Mouse (Mus musculus) stomach, postnatal 0 days (tissue): ENCODE results near the gene Srpk1. TPM values are rescaled to one million over a fixed set of nuclear protein-coding genes. Genes with fewer than 3 reads are reported as not detected.

ENCODE experiments used
- ATAC-seq: fragments of 200-750 bp; cut with Nextera tagmentation; 2 replicates; pipeline ENCODE4 v1.8.0; 2017; ENCODE audit not compliant: low FRiP score, low TSS enrichment
- DNase-seq: peaks from one replicate; pipeline ENCODE4 v3.0.0-alpha.2; 2016; ENCODE audit warnings: low spot score
- H3K27ac ChIP-seq: fragments of 300-500 bp; sonication (generic); replicated peaks from 2 replicates; pipeline ENCODE4 v1.5.1; 2014; ENCODE audit warnings: mild to moderate bottlenecking, control low read depth
- H3K27me3 ChIP-seq: fragments of 300-500 bp; sonication (generic); 2 replicates; pipeline ENCODE4 v1.6.1; 2014; ENCODE audit warnings: low read length; ENCODE audit not compliant: control insufficient read depth, insufficient read depth
- H3K36me3 ChIP-seq: fragments of 300-500 bp; sonication (generic); 2 replicates; pipeline ENCODE4 v1.6.1; 2014; ENCODE audit warnings: low read length, mixed read lengths; ENCODE audit not compliant: control insufficient read depth, insufficient read depth
- H3K4me1 ChIP-seq: fragments of 300-500 bp; sonication (generic); replicated peaks from 2 replicates; pipeline ENCODE4 v1.6.1; 2014; ENCODE audit warnings: antibody characterized with exemption; ENCODE audit not compliant: control insufficient read depth, insufficient read depth
- H3K4me2 ChIP-seq: fragments of 300-500 bp; sonication (generic); replicated peaks from 2 replicates; pipeline ENCODE4 v1.6.1; 2014; ENCODE audit warnings: low read depth, mild to moderate bottlenecking, control low read depth, moderate library complexity
- H3K4me3 ChIP-seq: fragments of 300-500 bp; sonication (generic); 2 replicates; pipeline ENCODE4 v1.5.1; 2014; ENCODE audit warnings: low read depth, low read length, control low read depth
- H3K9ac ChIP-seq: fragments of 300-500 bp; sonication (generic); 2 replicates; pipeline ENCODE4 v1.6.1; 2014; ENCODE audit warnings: mild to moderate bottlenecking, low read length, control low read depth, mixed read lengths
- H3K9me3 ChIP-seq: fragments of 300-500 bp; sonication (generic); 2 replicates; pipeline ENCODE4 v1.6.1; 2016; ENCODE audit warnings: low read length; ENCODE audit not compliant: control insufficient read depth
- CTCF ChIP-seq: IDR thresholded peaks from 2 replicates; pipeline ENCODE4 v1.5.1; 2016; ENCODE audit warnings: antibody characterized with exemption, low read depth, mild to moderate bottlenecking, moderate library complexity
- EP300 ChIP-seq: optimal IDR thresholded peaks from 2 replicates; pipeline ENCODE3; 2016; ENCODE audit warnings: antibody characterized with exemption
- WGBS: fragments of 180-500 bp; shearing (Covaris S2); extraction: QIAGEN DNeasy Blood & Tissue Kit; methylation state at CpG from one replicate; pipeline ENCODE4 v1.1.7; 2014; 5-methylcytosine and 5-hydroxymethylcytosine counted together
- polyA plus RNA-seq: library from polyadenylated mRNA; unstranded; fragments of >200 nt; fragmentation: Nextera tagmentation; extraction: Ambion mirVana; gene quantifications from 2 replicates; pipeline ENCODE4 v1.2.1, GENCODE M21; 2015

Gene Srpk1
- polyA plus RNA-seq, 1 experiment from 2014 or later, result 103 TPM

DNA sequence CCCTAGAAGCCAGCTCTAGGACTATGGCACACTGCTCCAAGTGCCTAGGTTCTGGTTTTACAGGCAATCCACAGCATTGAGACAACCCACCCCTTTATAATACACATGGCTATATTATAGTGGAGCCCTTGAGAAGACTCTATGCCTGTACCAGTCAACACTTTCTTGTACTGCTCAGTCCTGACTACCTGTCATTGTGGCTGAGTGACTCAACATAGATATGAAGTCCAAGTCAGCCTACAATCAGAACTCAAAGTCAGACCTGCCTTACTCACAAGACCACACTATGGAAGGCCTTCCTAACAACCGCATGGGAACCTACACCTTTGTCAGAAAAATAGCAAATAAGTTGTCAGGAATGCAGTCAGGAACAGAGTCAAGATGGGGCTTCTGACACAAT lies 3.7 kb downstream of the Srpk1 start:
- Histone ChIP-seq H3K9me3 (no peaks in the 10 kb centered on the region), H3K36me3 (no peaks in the 10 kb centered on the region), H3K4me2 (no peak overlapping the region), H3K27me3 (no peaks in the 10 kb centered on the region), H3K4me1 (peaks cover 2% of the 10 kb centered on the region; the same call in 1 of the 2 replicates), H3K27ac (no peak overlapping the region), H3K9ac (no peak overlapping the region), H3K4me3 (no peak overlapping the region)
- no peak for DNase-seq
- TF ChIP-seq EP300, result no peak
- 82% methylated on average over 1 of the region's 1 CpGs for WGBS
- peak; percentile 26; the same call in 1 of the 2 replicates for ATAC-seq

DNA sequence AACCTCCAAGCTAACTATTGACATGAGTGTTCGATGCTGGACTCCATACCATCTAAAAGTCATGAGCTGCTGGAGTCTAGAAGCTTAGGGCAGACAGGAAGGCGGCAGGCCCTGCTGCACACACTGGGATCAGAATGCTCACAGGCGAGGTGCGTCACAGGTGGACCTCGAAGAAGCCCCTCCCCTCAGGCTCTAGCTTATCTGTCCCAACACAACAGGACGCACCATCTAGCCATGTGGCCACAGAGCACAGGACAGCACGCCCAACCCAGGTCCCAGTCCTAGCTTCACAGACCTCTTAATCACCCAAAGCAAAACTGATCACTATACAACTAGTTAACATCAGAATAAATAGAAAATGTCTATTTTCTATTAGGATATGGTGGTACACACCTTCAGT lies 4.4 kb downstream of the Srpk1 start:
- H3K4me1 ChIP-seq, result peaks cover 2% of the 10 kb centered on the region; the same call in 1 of the 2 replicates
- H3K27ac ChIP-seq, result no peak overlapping the region
- H3K27me3 ChIP-seq, result no peaks in the 10 kb centered on the region
- H3K4me3 ChIP-seq, result no peak overlapping the region
- H3K4me2 ChIP-seq, result no peak overlapping the region
- ATAC-seq (0 out of 2 replicates have a peak, but pooled peaks have one; percentile 25), DNase-seq (peak; percentile 41)
- TF ChIP-seq EP300 (no peak), CTCF (no peak)
- WGBS, result 66% methylated on average over 7 of the region's 7 CpGs
- H3K36me3 ChIP-seq, result no peaks in the 10 kb centered on the region
- H3K9me3 ChIP-seq, result no peaks in the 10 kb centered on the region
- H3K9ac ChIP-seq, result no peak overlapping the region

DNA sequence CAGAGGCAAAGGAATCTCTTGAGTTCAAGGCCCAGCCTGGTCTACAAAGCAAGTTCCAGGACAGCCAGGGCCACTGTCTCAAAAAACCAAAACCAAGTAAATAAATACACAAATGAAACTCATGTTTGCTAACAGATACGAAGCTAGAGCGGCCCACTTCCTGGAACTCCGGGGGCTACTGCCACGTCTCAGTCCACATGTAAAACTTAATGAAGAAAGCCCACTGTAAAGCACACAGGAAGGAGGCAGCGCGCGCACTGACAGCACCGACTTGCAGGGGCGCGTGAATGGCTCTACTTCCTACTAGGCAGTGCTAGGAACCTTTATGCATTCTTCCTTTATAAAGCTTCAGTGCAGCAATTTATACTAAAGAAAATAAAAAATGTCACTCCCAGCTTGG lies 4.9 kb downstream of the Srpk1 start:
- Histone ChIP-seq H3K9me3 (no peaks in the 10 kb centered on the region), H3K4me3 (no peak overlapping the region), H3K9ac (no peak overlapping the region), H3K27me3 (no peaks in the 10 kb centered on the region), H3K36me3 (no peaks in the 10 kb centered on the region), H3K27ac (no peak overlapping the region; the same call in 1 of the 2 replicates), H3K4me1 (peaks cover 2% of the 10 kb centered on the region; the same call in 1 of the 2 replicates), H3K4me2 (no peak overlapping the region)
- TF ChIP-seq EP300 (no peak), CTCF (no peak)
- no peak for DNase-seq
- ATAC-seq, result no peak
- WGBS, result 83% methylated on average over 10 of the region's 10 CpGs

GRCm38 (mm10) chr17:28615332-28615731 lies 7.2 kb downstream of the Srpk1 start:
- 86% methylated on average over 4 of the region's 4 CpGs for WGBS
- Histone ChIP-seq H3K9ac (no peak overlapping the region), H3K36me3 (no peaks in the 10 kb centered on the region), H3K4me1 (no peaks in the 10 kb centered on the region), H3K4me3 (no peak overlapping the region), H3K27me3 (no peaks in the 10 kb centered on the region), H3K27ac (no peak overlapping the region), H3K9me3 (no peaks in the 10 kb centered on the region), H3K4me2 (no peak overlapping the region)
- TF ChIP-seq EP300 (no peak), CTCF (no peak)
- no peak for DNase-seq
- no peak for ATAC-seq

DNA sequence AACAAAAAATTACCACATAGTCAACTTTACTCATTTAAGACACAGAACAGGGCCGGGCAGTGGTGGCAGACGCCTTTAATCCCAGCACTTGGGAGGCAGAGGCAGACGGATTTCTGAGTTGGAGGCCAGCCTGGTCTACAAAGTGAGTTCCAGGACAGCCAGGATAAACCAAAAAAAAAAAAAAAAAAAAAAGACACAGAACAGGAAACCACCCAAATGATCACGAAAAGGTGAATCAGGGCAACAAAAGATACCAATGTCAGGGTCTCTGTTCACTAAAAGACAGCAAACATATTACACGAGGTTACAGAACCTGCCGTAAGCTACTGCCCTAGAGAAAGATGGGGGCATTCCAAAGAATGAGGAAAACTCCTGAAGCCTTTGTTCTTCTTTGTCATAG lies 9.4 kb downstream of the Srpk1 start:
- Histone ChIP-seq H3K27me3 (no peaks in the 10 kb centered on the region), H3K4me3 (no peak overlapping the region), H3K9ac (no peak overlapping the region), H3K4me1 (no peaks in the 10 kb centered on the region), H3K4me2 (no peak overlapping the region), H3K9me3 (no peaks in the 10 kb centered on the region), H3K36me3 (no peaks in the 10 kb centered on the region; the same call in 1 of the 2 replicates), H3K27ac (no peak overlapping the region)
- TF ChIP-seq CTCF, result no peak
- TF ChIP-seq EP300, result no peak
- 81% methylated on average over 6 of the region's 6 CpGs for WGBS
- ATAC-seq (no peak), DNase-seq (no peak)

- WGBS, result 69% methylated on average over 2 of the region's 2 CpGs
- Histone ChIP-seq H3K4me1 (no peaks in the 10 kb centered on the region), H3K9me3 (no peaks in the 10 kb centered on the region), H3K4me3 (no peak overlapping the region), H3K27ac (no peak overlapping the region), H3K27me3 (no peaks in the 10 kb centered on the region), H3K4me2 (no peak overlapping the region), H3K36me3 (peaks cover 3% of the 10 kb centered on the region; the same call in 1 of the 2 replicates), H3K9ac (no peak overlapping the region)
- DNase-seq, result no peak
- no peak for TF ChIP-seq CTCF
- no peak for TF ChIP-seq EP300
- no peak for ATAC-seq
Measured at GRCm38 (mm10) chr17:28612603-28613002, 9.9 kb downstream of the Srpk1 start.
